Comparison of ENCODE assay signal across 8 mouse cellular contexts in genomic region chr8:124020439-124021236, GRCm38 (mm10). TPM values are rescaled to one million over a fixed set of nuclear protein-coding genes. Genes with fewer than 3 reads are reported as not detected.
A peak's percentile ranks its signal among the peaks of the same experiment; 100 is the strongest.
DNase-seq lines count a peak whose midpoint lies in the region; ATAC-seq and TF ChIP-seq lines count a peak whose summit lies in the region.

No protein-coding gene starts in this region.

- no peaks in the 10 kb centered on the region for H3K9me3 ChIP-seq in intestine, postnatal 0 days (ENCODE audit: control insufficient read depth)
- H3K9me3 ChIP-seq in liver, postnatal 0 days (ENCODE audit: low read length): no peaks in the 10 kb centered on the region
- H3K9me3 ChIP-seq in neural tube, embryonic 12.5 days: no peaks in the 10 kb centered on the region

- TF ChIP-seq EP300 in liver, postnatal 0 days (IDR thresholded peaks at IDR 0.05; ENCODE audit: low read depth): no peak

- peak overlapping the region; percentile 77 for H3K4me3 ChIP-seq in intestine, postnatal 0 days (ENCODE audit: low read depth, low read length)
- H3K4me3 ChIP-seq in liver, postnatal 0 days (ENCODE audit: low read depth, low read length): peak overlapping the region; percentile 95
- H3K4me3 ChIP-seq in neural tube, embryonic 12.5 days: peak overlapping the region; percentile 77

- peak; percentile 79 for ATAC-seq in intestine, postnatal 0 days
- ATAC-seq in liver, postnatal 0 days: peak; percentile 88
- peak; percentile 91 for ATAC-seq in neural tube, embryonic 12.5 days (ENCODE audit: low FRiP score, low read depth)

- peak overlapping the region; percentile 93 for H3K27ac ChIP-seq in intestine, postnatal 0 days (ENCODE audit: low read depth, low read length)
- peak overlapping the region; percentile 95 for H3K27ac ChIP-seq in liver, postnatal 0 days (ENCODE audit: low read depth)
- H3K27ac ChIP-seq in neural tube, embryonic 12.5 days: peak overlapping the region; percentile 91

- H3K9ac ChIP-seq in intestine, postnatal 0 days (ENCODE audit: low read depth, low read length): peak overlapping the region; percentile 88
- peak overlapping the region; percentile 93 for H3K9ac ChIP-seq in liver, postnatal 0 days (replicated peaks)
- H3K9ac ChIP-seq in neural tube, embryonic 12.5 days: peak overlapping the region; percentile 80

- WGBS in intestine, postnatal 0 days: under 1% methylated on average over 64 of the region's 87 CpGs
- WGBS in liver, postnatal 0 days (ENCODE audit: insufficient replicate concordance): under 1% methylated on average over 52 of the region's 87 CpGs
- 1% methylated on average over 73 of the region's 87 CpGs for WGBS in neural tube, embryonic 12.5 days

- peak; percentile 41 for DNase-seq in kidney, adult 11 months
- no peak for DNase-seq in kidney, postnatal 14 days
- peak; percentile 60 for DNase-seq in cerebellum, adult 9-11 months
- DNase-seq in gastrocnemius, postnatal 10 days: peak; percentile 68
- DNase-seq in liver, postnatal 0 days: no peak
- peak; percentile 80 for DNase-seq in testis, postnatal 14 days (ENCODE audit: low spot score)

- TF ChIP-seq CTCF in intestine, postnatal 0 days (IDR thresholded peaks at IDR 0.05; ENCODE audit: low read depth): 0 out of 2 replicates have a peak, but pooled peaks have one; percentile 11
- TF ChIP-seq CTCF in liver, postnatal 0 days (IDR thresholded peaks at IDR 0.05; ENCODE audit: low read depth): peak; percentile 16; the same call in 1 of the 2 replicates

- 0 out of 2 replicates have a peak, but pooled peaks cover 12% of the 10 kb centered on the region for H3K4me1 ChIP-seq in intestine, postnatal 0 days (replicated peaks; ENCODE audit: control insufficient read depth, insufficient read depth, low read length)
- H3K4me1 ChIP-seq in liver, postnatal 0 days (ENCODE audit: insufficient read depth): peaks cover 38% of the 10 kb centered on the region
- peaks cover 21% of the 10 kb centered on the region for H3K4me1 ChIP-seq in neural tube, embryonic 12.5 days

- H3K27me3 ChIP-seq in intestine, postnatal 0 days (replicated peaks; ENCODE audit: control insufficient read depth, insufficient read depth, low read length): no peaks in the 10 kb centered on the region
- H3K27me3 ChIP-seq in liver, postnatal 0 days (ENCODE audit: insufficient read depth, low read length): no peaks in the 10 kb centered on the region
- H3K27me3 ChIP-seq in neural tube, embryonic 12.5 days (replicated peaks): no peaks in the 10 kb centered on the region

- no peaks in the 10 kb centered on the region; the same call in 1 of the 2 replicates for H3K36me3 ChIP-seq in intestine, postnatal 0 days (ENCODE audit: control insufficient read depth, insufficient read depth)
- H3K36me3 ChIP-seq in liver, postnatal 0 days (replicated peaks; ENCODE audit: insufficient read depth, low read length): peaks cover 12% of the 10 kb centered on the region
- H3K36me3 ChIP-seq in neural tube, embryonic 12.5 days: peaks cover 9% of the 10 kb centered on the region

- peak overlapping the region; percentile 86 for H3K4me2 ChIP-seq in intestine, postnatal 0 days (replicated peaks; ENCODE audit: low read depth)
- peak overlapping the region; percentile 76 for H3K4me2 ChIP-seq in liver, postnatal 0 days (ENCODE audit: low read depth, low read length)
- peak overlapping the region; percentile 83 for H3K4me2 ChIP-seq in neural tube, embryonic 12.5 days (replicated peaks)

RNA-seq across cellular contexts. Expression of gene Taf5l, which starts 0.6 kb away (rescaled TPM):
- 10 to 100 TPM; 15.5 to 15.6 TPM for total RNA-seq in gastrocnemius, postnatal 10 days (2021)
- 18.6 and 18.8 TPM in 2 replicates for polyA plus RNA-seq in intestine, postnatal 0 days (2015; fragmentation: Nextera tagmentation; extraction: Ambion mirVana)
- 15.0 and 15.1 TPM in 2 replicates for polyA plus RNA-seq in liver, postnatal 0 days (2015; fragmentation: Nextera tagmentation; extraction: Ambion mirVana)
- 34.6 and 35.1 TPM in 2 replicates for polyA plus RNA-seq in neural tube, embryonic 12.5 days (2016; fragmentation: Nextera tagmentation; extraction: Ambion mirVana)

RNA-seq across cellular contexts. Expression of gene Urb2, which starts 0.7 kb away (rescaled TPM):
- 1 to 10 TPM; 7.4 to 8.4 TPM for total RNA-seq in gastrocnemius, postnatal 10 days (2021)
- 1.6 and 1.7 TPM in 2 replicates for polyA plus RNA-seq in intestine, postnatal 0 days (2015; fragmentation: Nextera tagmentation; extraction: Ambion mirVana)
- polyA plus RNA-seq in liver, postnatal 0 days (2015; fragmentation: Nextera tagmentation; extraction: Ambion mirVana): 1.2 TPM in 2 replicates
- polyA plus RNA-seq in neural tube, embryonic 12.5 days (2016; fragmentation: Nextera tagmentation; extraction: Ambion mirVana): 5.0 and 5.5 TPM in 2 replicates

RNA-seq across cellular contexts. Expression of gene Abcb10, which starts 37.7 kb away (rescaled TPM):
- 10 to 100 TPM; 13.2 to 13.3 TPM for total RNA-seq in gastrocnemius, postnatal 10 days (2021)
- polyA plus RNA-seq in intestine, postnatal 0 days (2015; fragmentation: Nextera tagmentation; extraction: Ambion mirVana): 10.7 and 11.9 TPM in 2 replicates
- 46.2 and 53.3 TPM in 2 replicates for polyA plus RNA-seq in liver, postnatal 0 days (2015; fragmentation: Nextera tagmentation; extraction: Ambion mirVana)
- polyA plus RNA-seq in neural tube, embryonic 12.5 days (2016; fragmentation: Nextera tagmentation; extraction: Ambion mirVana): 19.5 and 19.9 TPM in 2 replicates

Comparison
In these comparisons a context has a peak if more than half of its experiments do, and no peak if none do; other contexts are left out.
1. DNase-seq: peak in kidney, adult 11 months (single experiment), cerebellum, adult 9-11 months (single experiment), gastrocnemius, postnatal 10 days (single experiment) and testis, postnatal 14 days (single experiment); none in kidney, postnatal 14 days (single experiment) and liver, postnatal 0 days (single experiment).
2. Peak in every context shown above with its lines, with median percentiles within 50 percentile points of each other: ATAC-seq, H3K27ac ChIP-seq, H3K4me2 ChIP-seq, H3K4me3 ChIP-seq and H3K9ac ChIP-seq.